Mouse (Mus musculus): Measurements from ENCODE around the gene Bicra.

Bicra gene

GRCm38 (mm10) chr7:15972247-15972646 lies 75.5 kb downstream of the Bicra start:
- no peak for DNase-seq (ENCODE audit: low spot score in 2 of 2)

DNA sequence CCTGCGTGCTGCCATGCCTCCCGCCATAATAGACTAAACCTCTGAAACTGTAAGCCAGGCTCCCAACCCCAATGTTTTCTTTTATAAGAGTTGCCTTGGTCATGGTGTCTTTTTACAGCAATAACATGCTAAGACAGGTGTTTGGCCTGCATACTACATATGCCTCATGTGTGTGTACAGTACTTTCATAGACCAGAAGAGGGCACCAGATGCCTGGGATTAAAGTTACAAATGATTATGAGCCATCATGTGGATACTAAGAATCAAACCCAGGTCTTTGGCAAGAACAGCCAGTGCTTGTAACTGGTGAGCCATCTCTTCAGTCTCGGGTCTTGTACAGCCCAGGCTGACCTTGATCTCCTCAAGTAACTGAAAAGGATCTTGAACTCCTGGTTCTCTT lies 78.0 kb downstream of the Bicra start:
- DNase-seq (ENCODE audit: low spot score in 2 of 2) = no peak

DNA sequence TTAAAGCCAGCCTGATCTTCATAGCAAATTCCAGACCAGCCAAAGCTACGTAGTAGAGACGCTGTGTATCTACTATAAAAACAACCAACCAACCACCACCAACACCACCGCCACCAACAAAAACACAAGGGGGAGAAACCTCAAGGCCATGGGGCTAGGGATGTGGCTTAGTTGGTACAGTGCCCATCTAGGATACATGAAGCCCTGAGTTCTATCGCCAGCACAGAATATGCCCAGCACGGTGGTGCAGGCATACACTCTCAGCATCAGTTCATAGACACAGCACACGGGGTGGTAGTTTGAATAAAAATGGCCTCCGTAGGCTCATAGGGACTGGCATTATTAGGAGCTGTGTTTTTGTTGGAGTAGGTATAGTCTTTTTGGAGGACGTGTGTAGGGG lies 79.4 kb downstream of the Bicra start:
- DNase-seq (ENCODE audit: low spot score in 2 of 2) = no peak

DNA sequence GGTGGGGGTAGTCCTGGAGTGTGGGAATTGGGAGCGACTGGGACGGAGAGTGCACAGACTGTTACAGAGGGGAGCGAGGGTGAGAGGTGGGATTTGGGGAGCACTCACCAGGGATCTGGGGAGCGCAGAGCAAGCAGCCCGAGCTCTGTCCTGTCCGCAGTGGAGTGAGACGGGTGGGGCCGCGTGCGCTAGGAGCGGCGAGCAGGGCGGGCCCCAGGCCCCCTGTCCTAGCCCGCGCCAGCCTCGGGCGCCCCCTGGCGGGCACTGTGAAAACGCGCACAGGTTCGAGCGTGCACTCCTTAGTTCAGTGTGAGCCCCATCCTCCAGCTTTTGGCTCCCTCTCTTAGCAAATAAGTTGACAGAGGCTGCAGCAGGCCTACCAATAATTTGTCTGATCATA lies 80.4 kb downstream of the Bicra start, which contains the start of gene Ehd2:
Gene Ehd2, minus strand, starts transcription at position 256 of the 400 bp plus-strand sequence.
- DNase-seq (ENCODE audit: low spot score in 2 of 2) = peak; percentile 53 to 63

- DNase-seq (ENCODE audit: low spot score in 2 of 2) = no peak
Observed at GRCm38 (mm10) chr7:15966489-15966888, 81.2 kb downstream of the Bicra start.

GRCm38 (mm10) chr7:15963798-15964652 lies 83.7 kb downstream of the Bicra start:
- peak; percentile 67 to 71 for DNase-seq (ENCODE audit: low spot score in 2 of 2)

DNA sequence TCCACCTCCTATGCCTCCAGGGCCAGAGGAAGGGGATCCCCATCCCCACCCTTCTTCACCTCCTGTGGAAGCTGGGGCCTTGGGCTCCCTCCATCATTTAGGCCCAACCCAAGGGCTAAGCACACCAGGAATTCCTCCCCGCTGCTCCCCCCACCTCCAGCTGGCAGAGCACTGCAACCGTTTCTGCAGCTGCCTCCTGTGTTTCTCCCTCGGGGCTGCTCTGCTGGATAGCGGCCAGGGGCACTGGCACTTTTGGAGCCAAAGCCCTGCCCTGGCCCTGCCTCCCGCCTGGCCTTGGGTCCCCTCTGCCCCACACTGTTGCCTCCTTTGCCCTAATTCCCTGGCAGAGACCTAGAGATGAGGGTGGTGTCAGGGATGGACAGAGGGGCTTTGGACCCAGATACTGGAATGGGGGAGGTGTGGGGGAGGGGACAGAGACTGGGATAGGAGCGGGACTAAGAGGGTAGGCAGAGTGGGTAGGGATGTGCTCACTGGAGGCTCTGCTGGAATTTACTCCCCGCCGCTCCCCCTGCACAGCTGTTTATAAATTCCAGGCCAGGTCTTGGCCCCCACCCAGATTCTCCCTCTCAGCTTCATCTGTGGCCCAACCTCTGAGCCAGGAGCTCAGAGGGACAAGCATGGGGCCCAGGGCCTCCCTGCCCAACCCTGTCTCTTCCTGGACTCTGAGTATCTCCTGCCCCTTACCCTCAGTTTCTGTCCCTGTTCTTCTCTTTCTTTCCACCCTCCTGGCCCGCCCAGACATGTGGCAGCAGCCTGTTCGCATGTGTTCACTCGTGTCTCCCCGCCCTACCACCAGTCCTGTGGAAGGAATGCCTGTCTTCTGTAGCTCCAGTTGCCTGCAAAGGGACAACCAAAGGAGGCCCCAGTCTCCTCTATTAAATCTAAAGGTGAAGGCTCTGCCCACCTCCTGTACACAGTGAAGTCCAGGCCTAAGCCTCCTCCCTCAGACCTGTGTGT lies 85.1 kb downstream of the Bicra start:
- DNase-seq (ENCODE audit: low spot score in 2 of 2) = peak; percentile 26 to 39

- DNase-seq (ENCODE audit: low spot score in 2 of 2) = no peak
Observed at GRCm38 (mm10) chr7:15961798-15962197, 85.9 kb downstream of the Bicra start.

DNA sequence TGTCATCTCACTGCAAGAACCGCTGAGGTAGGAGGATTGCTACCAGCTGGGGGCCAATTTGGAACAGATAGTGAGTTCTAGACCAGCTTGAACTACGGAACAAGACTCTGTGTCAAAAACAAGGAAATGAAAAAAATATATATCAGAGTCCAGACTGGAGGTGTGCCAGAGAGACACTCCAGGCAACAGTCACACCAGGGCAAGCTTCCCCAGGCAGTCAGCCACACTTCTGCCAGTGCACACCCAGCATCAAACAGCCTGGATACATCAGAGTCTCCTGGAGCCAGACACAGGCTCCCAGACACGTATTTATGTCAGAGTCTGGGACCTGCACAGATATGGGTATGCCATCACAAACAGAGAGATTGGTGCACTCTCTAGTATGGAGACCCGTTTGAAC lies 86.5 kb downstream of the Bicra start:
- no peak for DNase-seq (ENCODE audit: low spot score in 2 of 2)

DNA sequence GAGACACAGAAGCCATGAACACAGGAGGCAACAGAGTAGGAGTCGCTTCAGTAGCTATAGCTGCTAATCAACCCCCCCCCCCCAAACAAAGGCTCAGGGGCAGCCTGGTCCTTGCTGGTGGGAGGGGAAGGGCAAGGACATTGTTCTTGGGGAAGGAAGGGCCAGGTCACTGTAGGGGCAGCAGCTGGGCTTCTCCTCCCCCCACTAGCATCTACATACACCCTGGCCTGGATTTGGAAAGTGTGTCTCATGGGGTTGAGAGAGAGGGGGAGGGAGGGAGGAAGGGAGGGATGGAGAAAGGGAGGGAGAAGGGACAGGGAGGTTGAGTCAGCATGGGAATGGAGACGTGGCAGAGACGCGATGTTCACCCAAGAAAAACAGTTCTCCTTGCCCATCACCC lies 87.0 kb downstream of the Bicra start:
- DNase-seq (ENCODE audit: low spot score in 2 of 2) = no peak

- DNase-seq (ENCODE audit: low spot score in 2 of 2) = no peak
Observed at GRCm38 (mm10) chr7:15956143-15956542, 91.6 kb downstream of the Bicra start.

DNA sequence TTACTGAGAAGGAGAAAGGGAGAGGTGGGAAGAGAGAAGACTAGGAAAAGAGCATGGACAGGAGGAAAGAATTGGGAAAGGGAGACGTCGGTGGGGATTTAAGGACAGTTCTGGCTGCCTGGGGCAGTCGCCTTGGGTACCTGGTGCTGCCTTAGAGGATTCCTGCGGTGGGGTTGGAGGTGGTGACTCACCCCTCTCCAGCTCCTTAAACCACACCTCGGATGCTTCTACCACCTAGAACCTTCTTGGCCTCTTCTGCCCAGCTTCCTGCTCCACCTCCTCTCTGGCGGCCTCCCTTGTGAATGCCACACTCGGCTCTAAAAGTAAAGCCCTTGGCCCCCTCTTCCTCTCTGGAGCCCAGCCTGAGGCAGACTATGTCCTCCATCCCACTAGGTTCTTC lies 92.2 kb downstream of the Bicra start:
- DNase-seq (ENCODE audit: low spot score in 2 of 2) = no peak

DNA sequence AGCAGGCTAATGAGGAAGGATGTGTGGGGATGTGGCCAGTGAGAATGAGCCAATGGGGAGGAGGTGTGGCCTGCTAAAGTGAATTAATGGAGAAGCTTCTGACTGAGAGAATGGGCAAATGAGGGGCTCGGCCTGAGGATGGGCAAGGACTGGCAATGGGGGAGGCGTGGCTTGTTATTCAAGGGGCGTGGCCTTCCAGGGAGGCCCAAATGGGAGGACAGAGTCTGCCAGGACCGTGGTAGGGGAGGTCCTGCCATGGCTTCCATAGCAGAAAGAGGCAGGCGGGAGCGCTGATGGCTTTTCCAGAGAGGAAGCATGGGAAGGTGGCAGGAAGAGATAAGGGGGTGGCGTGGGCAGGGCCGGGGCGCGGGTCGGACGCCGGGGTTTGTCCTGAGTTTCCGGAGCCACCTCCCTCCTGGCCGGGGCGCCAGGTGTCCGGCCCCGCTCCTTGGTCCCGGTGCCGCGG lies 92.7 kb downstream of the Bicra start:
- DNase-seq (ENCODE audit: low spot score in 2 of 2) = peak; percentile 39 to 41

DNA sequence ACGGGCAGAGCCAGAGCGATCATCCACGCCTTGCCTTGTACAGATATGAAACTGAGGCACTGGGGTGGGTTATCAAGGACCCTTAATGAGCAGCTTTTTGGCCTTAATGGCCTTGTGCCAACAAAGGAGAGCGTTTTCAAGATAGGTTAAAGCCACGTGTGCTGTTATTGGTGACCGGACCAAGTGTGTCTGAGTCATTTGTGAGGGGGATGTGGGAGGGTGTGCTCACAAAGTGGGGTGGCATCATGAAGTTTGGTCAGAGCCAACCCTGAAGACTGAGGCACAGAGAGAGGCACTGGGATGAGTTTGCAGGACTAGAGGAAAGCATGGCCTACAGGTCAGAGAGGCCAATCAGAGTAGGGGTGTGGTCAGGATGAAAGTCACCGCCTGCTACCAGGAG lies 93.3 kb downstream of the Bicra start:
- DNase-seq (ENCODE audit: low spot score in 2 of 2) = no peak

DNA sequence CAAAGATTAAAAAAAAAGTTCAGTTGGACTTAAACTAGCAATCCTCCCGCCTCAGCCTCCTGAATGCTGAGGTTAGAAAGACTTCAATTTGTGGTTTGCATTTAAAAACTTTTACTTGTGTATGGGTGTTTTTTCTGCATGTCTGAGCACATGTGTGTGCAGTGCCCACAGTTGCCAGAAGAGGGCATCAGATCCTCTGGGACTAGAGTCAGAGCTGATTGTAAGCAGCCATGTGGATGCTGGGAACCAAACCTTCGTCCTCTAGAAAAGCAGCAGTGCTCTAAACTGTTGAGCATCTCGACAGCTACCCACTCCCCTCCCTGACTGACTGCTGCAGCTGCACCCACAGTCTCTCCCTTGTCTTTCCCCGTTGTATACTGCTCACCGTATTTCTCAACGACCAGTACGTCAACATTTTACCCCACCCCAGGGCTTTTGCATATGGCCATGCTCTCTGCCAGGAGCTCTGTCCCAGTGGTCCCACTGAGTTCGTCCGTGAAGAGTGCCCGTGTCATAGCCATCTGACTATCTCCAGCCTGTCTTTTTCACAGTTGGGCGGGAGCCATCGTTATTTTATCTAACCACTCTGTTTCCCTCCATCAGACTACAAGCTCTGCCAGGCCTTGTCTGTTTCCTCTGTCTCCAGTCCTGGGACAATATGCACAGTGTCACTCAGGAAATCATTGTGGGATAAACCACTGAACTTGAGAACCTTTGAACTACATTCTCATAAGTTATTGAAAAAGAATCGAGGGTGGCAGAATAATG lies 94.2 kb downstream of the Bicra start:
- DNase-seq (ENCODE audit: low spot score in 2 of 2) = no peak

DNA sequence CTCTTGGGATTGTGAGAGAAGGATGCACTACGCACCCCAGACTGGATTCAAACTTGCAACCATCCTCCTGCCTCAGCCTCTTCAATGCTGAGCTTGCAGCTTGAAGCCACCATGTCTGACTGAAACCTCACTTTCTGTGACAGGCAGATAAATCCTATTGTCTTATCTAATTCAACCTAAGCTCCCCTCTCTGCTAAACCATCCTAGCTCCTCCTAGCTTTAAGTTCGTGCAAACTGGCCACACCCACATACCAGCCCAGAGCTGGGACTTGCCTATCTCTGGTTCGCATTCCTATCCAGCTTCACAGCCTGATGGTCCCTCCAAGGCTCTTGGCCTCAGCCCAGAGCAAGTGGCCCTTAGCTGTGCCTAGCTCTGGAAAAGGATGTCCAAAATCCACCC lies 95.3 kb downstream of the Bicra start:
- DNase-seq (ENCODE audit: low spot score in 2 of 2) = peak; percentile 47 to 60

GRCm38 (mm10) chr7:15950008-15950407 lies 97.7 kb downstream of the Bicra start:
- no peak for DNase-seq (ENCODE audit: low spot score in 2 of 2)

GRCm38 (mm10) chr7:15949216-15949790 lies 98.4 kb downstream of the Bicra start:
- DNase-seq (ENCODE audit: low spot score in 2 of 2) = no peak

DNA sequence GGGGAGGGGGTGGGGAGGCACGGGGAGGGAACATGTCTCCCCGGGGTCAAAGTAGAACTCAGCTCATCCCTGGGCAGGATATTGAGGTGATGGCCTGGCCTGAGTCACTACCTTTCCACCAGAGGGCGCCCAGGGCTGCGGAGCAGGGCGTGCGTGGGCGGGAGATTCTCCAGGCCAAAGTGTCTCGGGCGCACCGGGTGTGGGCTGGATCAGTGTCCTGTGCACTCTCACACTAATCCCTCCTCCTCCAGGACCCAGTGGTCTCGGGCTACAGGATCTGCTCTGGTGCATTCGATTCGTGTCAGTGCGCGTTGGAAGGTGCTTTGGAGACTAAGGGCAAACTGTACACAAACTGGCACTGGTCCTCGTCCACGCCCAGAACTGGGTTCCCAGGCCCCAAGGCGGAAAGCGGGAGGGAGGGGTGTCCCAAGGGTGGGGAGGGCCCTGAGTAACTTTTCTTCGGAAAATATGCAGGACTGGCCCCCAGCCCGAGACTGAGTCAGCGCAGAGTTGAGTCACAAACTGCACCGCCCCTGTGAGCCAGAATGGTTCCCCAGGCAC lies 99.3 kb downstream of the Bicra start:
- peak; percentile 80 to 87 for DNase-seq (ENCODE audit: low spot score in 2 of 2)

GRCm38 (mm10) chr7:15947653-15948260 lies 100.0 kb downstream of the Bicra start:
- DNase-seq (ENCODE audit: low spot score in 2 of 2) = no peak

All from spleen, postnatal 36 days (tissue).